Mouse (Mus musculus): ENCODE measurements at regions not wholly inside any gene's neighbourhood (a gene's known extent, or its start where the extent isn't known, plus 50 kb on each side); places are given as distances from the start of the nearest gene placed in this dataset.

DNA sequence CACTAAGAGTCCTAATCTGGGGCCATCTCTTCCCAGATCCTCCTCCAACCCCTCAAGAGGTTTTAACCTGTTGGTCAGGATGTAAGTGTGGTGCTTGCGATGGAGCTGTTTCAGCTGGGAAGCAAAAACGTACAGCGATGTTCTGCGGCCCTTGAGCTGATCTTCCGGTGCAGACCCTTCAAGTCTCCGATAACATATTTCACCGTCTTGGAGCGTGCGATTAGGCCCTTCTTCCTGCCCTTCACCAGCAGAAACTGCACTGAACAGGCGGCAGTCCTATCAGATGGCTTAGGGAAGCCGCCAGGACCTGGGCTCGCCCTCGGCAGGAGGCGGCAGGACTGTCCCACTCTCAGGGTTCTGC is 90.1 kb upstream of the Vps8 start:
- H3K27ac ChIP-seq (replicated peaks; ENCODE audit: insufficient read depth, low read depth, low read length) = peak overlapping the region; percentile 57
- no peaks in the 10 kb centered on the region for H3K36me3 ChIP-seq (ENCODE audit: control insufficient read depth, insufficient read depth, low read length)
- H3K4me1 ChIP-seq (ENCODE audit: control insufficient read depth, insufficient read depth, low read length) = peaks cover 5% of the 10 kb centered on the region
- H3K79me2 ChIP-seq (ENCODE audit: control insufficient read depth, insufficient read depth, low read length) = no peaks in the 10 kb centered on the region
- 3% methylated on average over 14 of the region's 14 CpGs for WGBS
- TF ChIP-seq POLR2A (IDR thresholded peaks at IDR 0.05; ENCODE audit: extremely low read depth, insufficient read depth, low read length) (no peak), CTCF (IDR thresholded peaks at IDR 0.05; ENCODE audit: low read depth, low read length) (no peak)
- peak overlapping the region; percentile 84 for H3K9ac ChIP-seq (ENCODE audit: low read depth, low read length)
- peak overlapping the region; percentile 93 for H3K4me3 ChIP-seq (ENCODE audit: insufficient read depth, low read depth, low read length)
- no peak for DNase-seq (ENCODE audit: extremely low read depth, low read depth, low spot score)
- H3K27me3 ChIP-seq (ENCODE audit: control insufficient read depth, insufficient read depth, low read length) = no peaks in the 10 kb centered on the region

DNA sequence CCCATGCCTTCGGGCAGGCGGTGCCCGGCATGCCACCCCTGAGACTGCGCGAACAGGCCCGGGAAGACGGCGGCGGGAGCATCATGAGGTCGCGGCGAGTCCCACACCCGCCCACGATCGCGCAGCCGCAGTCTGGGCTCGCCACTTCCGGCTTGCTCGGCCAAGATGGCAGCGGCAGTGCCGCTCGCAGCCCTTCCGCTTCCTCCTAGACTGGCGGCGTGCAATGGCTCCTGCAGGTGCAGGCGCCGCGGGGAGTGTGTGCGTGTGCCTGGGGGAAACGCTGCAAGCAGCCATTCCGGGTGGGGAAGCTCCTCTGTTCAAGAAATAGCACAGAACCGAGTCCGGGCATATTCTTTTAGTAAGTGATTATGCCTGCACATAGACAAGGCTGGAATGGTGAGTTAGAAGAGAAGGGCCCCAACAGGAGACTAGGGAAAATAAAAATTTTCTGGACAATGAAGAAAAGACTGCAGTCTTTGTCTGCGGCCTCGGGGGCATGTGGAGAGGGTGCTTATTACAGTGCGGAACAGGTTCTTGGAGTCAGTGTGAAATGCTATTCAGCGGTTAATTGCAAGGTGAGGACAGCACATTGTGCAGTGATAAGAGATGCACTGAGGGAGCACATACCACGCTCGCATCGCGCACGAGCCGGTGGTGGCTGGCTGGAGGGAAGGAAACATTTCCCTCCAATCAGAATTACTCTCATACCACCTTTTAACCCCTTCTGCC is 89.5 kb upstream of the Vps8 start:
- no peaks in the 10 kb centered on the region for H3K36me3 ChIP-seq (ENCODE audit: control insufficient read depth, insufficient read depth, low read length)
- peaks cover 5% of the 10 kb centered on the region for H3K4me1 ChIP-seq (ENCODE audit: control insufficient read depth, insufficient read depth, low read length)
- H3K27me3 ChIP-seq (ENCODE audit: control insufficient read depth, insufficient read depth, low read length) = no peaks in the 10 kb centered on the region
- peak overlapping the region; percentile 57 for H3K27ac ChIP-seq (replicated peaks; ENCODE audit: insufficient read depth, low read depth, low read length)
- no peaks in the 10 kb centered on the region for H3K79me2 ChIP-seq (ENCODE audit: control insufficient read depth, insufficient read depth, low read length)
- peak overlapping the region; percentile 84 for H3K9ac ChIP-seq (ENCODE audit: low read depth, low read length)
- peak overlapping the region; percentile 93 for H3K4me3 ChIP-seq (ENCODE audit: insufficient read depth, low read depth, low read length)
- TF ChIP-seq POLR2A (IDR thresholded peaks at IDR 0.05; ENCODE audit: extremely low read depth, insufficient read depth, low read length) (peak; percentile 82), CTCF (IDR thresholded peaks at IDR 0.05; ENCODE audit: low read depth, low read length) (no peak)
- 1% methylated on average over 44 of the region's 44 CpGs for WGBS
- peak; percentile 68 for DNase-seq (ENCODE audit: extremely low read depth, low read depth, low spot score)

DNA sequence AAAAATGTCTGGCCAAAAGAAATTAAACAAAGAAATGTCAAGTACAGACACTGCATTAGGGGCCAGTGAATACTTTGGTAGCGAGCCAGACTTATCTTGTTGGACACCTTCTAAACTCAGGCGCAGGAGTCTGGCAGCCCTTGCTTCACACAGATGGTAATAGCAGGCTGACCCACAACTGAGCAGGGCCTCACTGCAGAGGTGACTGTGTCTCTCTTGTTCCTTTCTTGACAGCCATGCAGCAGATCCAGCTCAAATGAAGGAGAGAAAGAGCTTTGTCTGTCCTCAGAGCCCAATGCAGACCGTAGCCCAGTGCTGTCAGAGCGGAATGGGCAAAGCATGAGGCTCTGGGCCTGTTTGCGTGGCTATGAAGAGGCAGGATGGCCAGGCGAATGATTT is 83.9 kb upstream of the Vps8 start:
- 79% methylated on average over 6 of the region's 6 CpGs for WGBS
- Histone ChIP-seq H3K4me3 (ENCODE audit: insufficient read depth, low read depth, low read length) (no peak overlapping the region), H3K79me2 (ENCODE audit: control insufficient read depth, insufficient read depth, low read length) (no peaks in the 10 kb centered on the region), H3K27ac (replicated peaks; ENCODE audit: insufficient read depth, low read depth, low read length) (no peak overlapping the region), H3K4me1 (ENCODE audit: control insufficient read depth, insufficient read depth, low read length) (0 out of 2 replicates have a peak, but pooled peaks cover 1% of the 10 kb centered on the region), H3K36me3 (ENCODE audit: control insufficient read depth, insufficient read depth, low read length) (no peaks in the 10 kb centered on the region), H3K27me3 (ENCODE audit: control insufficient read depth, insufficient read depth, low read length) (no peaks in the 10 kb centered on the region), H3K9ac (ENCODE audit: low read depth, low read length) (no peak overlapping the region)
- DNase-seq (ENCODE audit: extremely low read depth, low read depth, low spot score) = no peak
- TF ChIP-seq CTCF (IDR thresholded peaks at IDR 0.05; ENCODE audit: low read depth, low read length) (no peak), POLR2A (IDR thresholded peaks at IDR 0.05; ENCODE audit: extremely low read depth, insufficient read depth, low read length) (no peak)

DNA sequence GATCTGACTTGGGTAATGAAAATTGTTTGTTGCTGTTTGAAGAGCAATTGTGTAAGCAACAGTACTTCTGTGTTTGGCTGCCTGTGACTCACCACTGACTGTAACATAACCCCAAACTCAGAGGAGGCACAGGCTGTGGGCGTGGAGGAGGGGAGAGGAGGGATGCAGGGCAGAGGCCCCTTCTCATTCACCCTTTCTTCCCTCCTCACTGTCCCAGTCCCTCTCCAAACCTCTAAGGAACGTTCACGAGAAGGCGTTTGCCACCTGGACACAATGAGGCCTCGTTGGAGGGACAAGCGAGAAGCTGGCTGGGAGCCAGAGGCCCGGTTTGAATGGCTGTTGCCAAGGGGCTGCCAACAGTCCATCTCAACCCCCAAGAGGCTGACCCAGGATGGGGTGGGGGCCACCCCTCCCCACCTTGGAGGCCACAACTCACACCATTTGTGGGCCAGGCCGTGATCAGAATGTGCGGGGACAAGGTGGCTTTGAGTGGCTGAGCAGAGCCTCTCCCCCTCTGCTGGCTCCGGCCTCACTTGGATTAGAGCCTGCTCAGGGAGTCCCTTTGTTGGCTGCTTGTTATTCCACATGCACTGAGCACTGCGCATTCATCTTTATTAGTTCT is 83.3 kb upstream of the Vps8 start:
- DNase-seq (ENCODE audit: extremely low read depth, low read depth, low spot score) = no peak
- Histone ChIP-seq H3K27me3 (ENCODE audit: control insufficient read depth, insufficient read depth, low read length) (no peaks in the 10 kb centered on the region), H3K4me1 (ENCODE audit: control insufficient read depth, insufficient read depth, low read length) (0 out of 2 replicates have a peak, but pooled peaks cover 1% of the 10 kb centered on the region), H3K79me2 (ENCODE audit: control insufficient read depth, insufficient read depth, low read length) (no peaks in the 10 kb centered on the region), H3K27ac (replicated peaks; ENCODE audit: insufficient read depth, low read depth, low read length) (no peak overlapping the region), H3K4me3 (ENCODE audit: insufficient read depth, low read depth, low read length) (no peak overlapping the region), H3K36me3 (ENCODE audit: control insufficient read depth, insufficient read depth, low read length) (no peaks in the 10 kb centered on the region), H3K9ac (ENCODE audit: low read depth, low read length) (no peak overlapping the region)
- no peak for TF ChIP-seq CTCF (IDR thresholded peaks at IDR 0.05; ENCODE audit: low read depth, low read length)
- WGBS = 79% methylated on average over 11 of the region's 11 CpGs

DNA sequence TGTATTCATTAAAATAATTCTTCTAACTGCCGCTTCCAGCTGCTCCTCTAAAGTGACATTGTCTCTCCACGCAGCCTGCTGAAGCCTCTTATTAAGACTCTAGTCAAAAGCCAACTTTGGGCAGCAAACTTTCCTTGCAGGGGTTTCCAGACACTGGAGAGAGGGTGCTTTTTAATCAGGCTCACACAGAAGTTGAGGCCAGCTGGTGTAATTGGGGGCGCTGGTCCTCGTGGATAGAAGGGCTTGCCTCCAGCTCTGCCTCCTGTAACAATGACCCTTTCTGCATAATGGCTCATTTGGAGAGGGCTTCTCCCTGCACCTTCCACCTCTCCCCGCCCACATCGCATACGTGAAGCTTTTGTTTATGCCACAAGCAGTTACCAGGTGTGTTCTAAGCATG is 82.8 kb upstream of the Vps8 start:
- 0 out of 2 replicates have a peak, but pooled peaks cover 1% of the 10 kb centered on the region for H3K4me1 ChIP-seq (ENCODE audit: control insufficient read depth, insufficient read depth, low read length)
- no peak overlapping the region for H3K9ac ChIP-seq (ENCODE audit: low read depth, low read length)
- H3K79me2 ChIP-seq (ENCODE audit: control insufficient read depth, insufficient read depth, low read length) = no peaks in the 10 kb centered on the region
- H3K27me3 ChIP-seq (ENCODE audit: control insufficient read depth, insufficient read depth, low read length) = no peaks in the 10 kb centered on the region
- H3K4me3 ChIP-seq (ENCODE audit: insufficient read depth, low read depth, low read length) = no peak overlapping the region
- TF ChIP-seq POLR2A (IDR thresholded peaks at IDR 0.05; ENCODE audit: extremely low read depth, insufficient read depth, low read length) = no peak
- no peak for TF ChIP-seq CTCF (IDR thresholded peaks at IDR 0.05; ENCODE audit: low read depth, low read length)
- H3K36me3 ChIP-seq (ENCODE audit: control insufficient read depth, insufficient read depth, low read length) = no peaks in the 10 kb centered on the region
- H3K27ac ChIP-seq (replicated peaks; ENCODE audit: insufficient read depth, low read depth, low read length) = no peak overlapping the region
- WGBS = 84% methylated on average over 7 of the region's 7 CpGs
- no peak for DNase-seq (ENCODE audit: extremely low read depth, low read depth, low spot score)

DNA sequence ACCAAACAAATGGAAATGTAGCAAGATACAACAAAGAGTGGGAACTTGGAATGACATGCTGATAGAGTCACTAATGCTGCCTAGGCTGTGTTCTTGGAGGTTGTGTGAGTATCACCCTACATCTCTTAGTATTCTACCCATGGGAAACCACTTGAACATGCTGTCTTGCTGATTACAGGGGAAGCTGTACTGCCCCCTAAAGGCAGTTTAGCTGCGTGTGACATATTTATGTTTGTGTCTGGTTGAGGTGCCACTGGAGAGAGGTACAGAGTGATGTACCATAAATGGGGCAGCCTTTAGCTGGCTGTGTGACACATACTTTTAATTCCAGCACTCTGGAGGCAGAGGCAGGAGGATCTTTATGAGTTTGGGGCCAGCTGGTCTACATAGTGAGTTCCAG is 73.0 kb upstream of the Vps8 start:
- H3K9ac ChIP-seq (ENCODE audit: low read depth, low read length) = no peak overlapping the region
- H3K27me3 ChIP-seq (ENCODE audit: control insufficient read depth, insufficient read depth, low read length) = no peaks in the 10 kb centered on the region
- WGBS = 64% methylated on average over 1 of the region's 1 CpGs
- H3K27ac ChIP-seq (replicated peaks; ENCODE audit: insufficient read depth, low read depth, low read length) = no peak overlapping the region
- no peaks in the 10 kb centered on the region for H3K4me1 ChIP-seq (ENCODE audit: control insufficient read depth, insufficient read depth, low read length)
- no peak overlapping the region for H3K4me3 ChIP-seq (ENCODE audit: insufficient read depth, low read depth, low read length)
- DNase-seq (ENCODE audit: extremely low read depth, low read depth, low spot score) = peak; percentile 6
- TF ChIP-seq POLR2A (IDR thresholded peaks at IDR 0.05; ENCODE audit: extremely low read depth, insufficient read depth, low read length) (no peak), CTCF (IDR thresholded peaks at IDR 0.05; ENCODE audit: low read depth, low read length) (no peak)
- H3K79me2 ChIP-seq (ENCODE audit: control insufficient read depth, insufficient read depth, low read length) = no peaks in the 10 kb centered on the region
- H3K36me3 ChIP-seq (ENCODE audit: control insufficient read depth, insufficient read depth, low read length) = no peaks in the 10 kb centered on the region
